Mouse (Mus musculus): ENCODE measurements at regions not wholly inside any gene's neighbourhood (a gene's known extent, or its start where the extent isn't known, plus 50 kb on each side); places are given as distances from the start of the nearest gene placed in this dataset.
A peak's percentile ranks its signal among the peaks of the same experiment; 100 is the strongest.
"Not testable (repeated sequence)": the region's sequence is repeated elsewhere in the genome, so short reads cannot be mapped to it uniquely, and the experiment has no call there.

GRCm38 (mm10) chr2:171562656-171563055, 480.6 kb downstream of the Cbln4 start:
- Histone ChIP-seq H3K27ac (ENCODE audit: low read depth, low read length) (no peak overlapping the region), H3K9me3 (ENCODE audit: control insufficient read depth, low read length) (no peaks in the 10 kb centered on the region), H3K36me3 (ENCODE audit: control insufficient read depth, insufficient read depth, low read length) (no peaks in the 10 kb centered on the region), H3K9ac (ENCODE audit: low read depth, low read length) (no peak overlapping the region), H3K27me3 (ENCODE audit: control insufficient read depth, insufficient read depth, low read length) (no peaks in the 10 kb centered on the region), H3K4me1 (replicated peaks; ENCODE audit: control insufficient read depth, insufficient read depth, low read length) (no peaks in the 10 kb centered on the region), H3K4me2 (replicated peaks; ENCODE audit: low read depth, low read length) (no peak overlapping the region), H3K4me3 (ENCODE audit: low read depth, low read length) (no peak overlapping the region)
- 78% methylated on average over 5 of the region's 5 CpGs for WGBS
- DNase-seq (ENCODE audit: low spot score): no peak
- no peak for ATAC-seq (ENCODE audit: low FRiP score)

- H3K27me3 ChIP-seq (ENCODE audit: control insufficient read depth, insufficient read depth, low read length); H3K4me2 ChIP-seq (replicated peaks; ENCODE audit: low read depth, low read length); DNase-seq (ENCODE audit: low spot score); ATAC-seq (ENCODE audit: low FRiP score); H3K4me1 ChIP-seq (replicated peaks; ENCODE audit: control insufficient read depth, insufficient read depth, low read length); H3K9me3 ChIP-seq (ENCODE audit: control insufficient read depth, low read length); H3K36me3 ChIP-seq (ENCODE audit: control insufficient read depth, insufficient read depth, low read length); H3K9ac ChIP-seq (ENCODE audit: low read depth, low read length); H3K27ac ChIP-seq (ENCODE audit: low read depth, low read length); H3K4me3 ChIP-seq (ENCODE audit: low read depth, low read length): not testable (repeated sequence)
- WGBS: 84% methylated on average over 18 of the region's 18 CpGs
These were observed 500.5 kb downstream of the Cbln4 start for GRCm38 (mm10) chr2:171542768-171543167.

- no peaks in the 10 kb centered on the region for H3K36me3 ChIP-seq (ENCODE audit: control insufficient read depth, insufficient read depth, low read length)
- WGBS: 62% methylated on average over 5 of the region's 5 CpGs
- no peak overlapping the region for H3K4me3 ChIP-seq (ENCODE audit: low read depth, low read length)
- no peak overlapping the region for H3K27ac ChIP-seq (ENCODE audit: low read depth, low read length)
- no peaks in the 10 kb centered on the region for H3K4me1 ChIP-seq (replicated peaks; ENCODE audit: control insufficient read depth, insufficient read depth, low read length)
- H3K4me2 ChIP-seq (replicated peaks; ENCODE audit: low read depth, low read length): no peak overlapping the region
- no peaks in the 10 kb centered on the region for H3K9me3 ChIP-seq (ENCODE audit: control insufficient read depth, low read length)
- no peak overlapping the region for H3K9ac ChIP-seq (ENCODE audit: low read depth, low read length)
- no peak for DNase-seq (ENCODE audit: low spot score)
- no peak for ATAC-seq (ENCODE audit: low FRiP score)
- no peaks in the 10 kb centered on the region for H3K27me3 ChIP-seq (ENCODE audit: control insufficient read depth, insufficient read depth, low read length)
These were observed 528.4 kb downstream of the Cbln4 start for GRCm38 (mm10) chr2:171514876-171515275.

- DNase-seq (ENCODE audit: low spot score): no peak
- no peak for ATAC-seq (ENCODE audit: low FRiP score)
- no peak overlapping the region for H3K27ac ChIP-seq (ENCODE audit: low read depth, low read length)
- no peaks in the 10 kb centered on the region for H3K4me1 ChIP-seq (replicated peaks; ENCODE audit: control insufficient read depth, insufficient read depth, low read length)
- WGBS: 86% methylated on average over 4 of the region's 4 CpGs
- no peaks in the 10 kb centered on the region for H3K9me3 ChIP-seq (ENCODE audit: control insufficient read depth, low read length)
- H3K9ac ChIP-seq (ENCODE audit: low read depth, low read length): no peak overlapping the region
- no peaks in the 10 kb centered on the region for H3K36me3 ChIP-seq (ENCODE audit: control insufficient read depth, insufficient read depth, low read length)
- no peaks in the 10 kb centered on the region for H3K27me3 ChIP-seq (ENCODE audit: control insufficient read depth, insufficient read depth, low read length)
- no peak overlapping the region for H3K4me3 ChIP-seq (ENCODE audit: low read depth, low read length)
- no peak overlapping the region for H3K4me2 ChIP-seq (replicated peaks; ENCODE audit: low read depth, low read length)
These were observed 546.6 kb downstream of the Cbln4 start for GRCm38 (mm10) chr2:171496620-171497019.

- peak; percentile 82 for DNase-seq (ENCODE audit: low spot score)
- Histone ChIP-seq H3K4me1 (replicated peaks; ENCODE audit: control insufficient read depth, insufficient read depth, low read length) (no peaks in the 10 kb centered on the region), H3K4me3 (ENCODE audit: low read depth, low read length) (no peak overlapping the region), H3K4me2 (replicated peaks; ENCODE audit: low read depth, low read length) (no peak overlapping the region), H3K9ac (ENCODE audit: low read depth, low read length) (no peak overlapping the region), H3K36me3 (ENCODE audit: control insufficient read depth, insufficient read depth, low read length) (no peaks in the 10 kb centered on the region), H3K27ac (ENCODE audit: low read depth, low read length) (no peak overlapping the region), H3K9me3 (ENCODE audit: control insufficient read depth, low read length) (no peaks in the 10 kb centered on the region), H3K27me3 (ENCODE audit: control insufficient read depth, insufficient read depth, low read length) (no peaks in the 10 kb centered on the region)
- 38% methylated on average over 12 of the region's 12 CpGs for WGBS
- no peak for ATAC-seq (ENCODE audit: low FRiP score)
These were observed 549.5 kb downstream of the Cbln4 start for GRCm38 (mm10) chr2:171493741-171494140.

- WGBS: 63% methylated on average over 2 of the region's 2 CpGs
- ATAC-seq (ENCODE audit: low FRiP score): peak; percentile 71
- Histone ChIP-seq H3K9me3 (ENCODE audit: control insufficient read depth, low read length) (no peaks in the 10 kb centered on the region), H3K27me3 (ENCODE audit: control insufficient read depth, insufficient read depth, low read length) (no peaks in the 10 kb centered on the region), H3K4me3 (ENCODE audit: low read depth, low read length) (no peak overlapping the region), H3K4me2 (replicated peaks; ENCODE audit: low read depth, low read length) (no peak overlapping the region), H3K4me1 (replicated peaks; ENCODE audit: control insufficient read depth, insufficient read depth, low read length) (no peaks in the 10 kb centered on the region), H3K36me3 (ENCODE audit: control insufficient read depth, insufficient read depth, low read length) (no peaks in the 10 kb centered on the region), H3K27ac (ENCODE audit: low read depth, low read length) (peak overlapping the region; percentile 58; the same call in 1 of the 2 replicates), H3K9ac (ENCODE audit: low read depth, low read length) (no peak overlapping the region)
- peak; percentile 39 for DNase-seq (ENCODE audit: low spot score)
These were observed 556.0 kb downstream of the Cbln4 start for GRCm38 (mm10) chr2:171487284-171487683.

GRCm38 (mm10) chr2:171453241-171453640, 590.0 kb downstream of the Cbln4 start:
- no peak overlapping the region for H3K9ac ChIP-seq (ENCODE audit: low read depth, low read length)
- no peaks in the 10 kb centered on the region for H3K9me3 ChIP-seq (ENCODE audit: control insufficient read depth, low read length)
- ATAC-seq (ENCODE audit: low FRiP score) (no peak), DNase-seq (ENCODE audit: low spot score) (no peak)
- no peaks in the 10 kb centered on the region for H3K27me3 ChIP-seq (ENCODE audit: control insufficient read depth, insufficient read depth, low read length)
- H3K27ac ChIP-seq (ENCODE audit: low read depth, low read length): no peak overlapping the region
- WGBS: 83% methylated on average over 9 of the region's 9 CpGs
- H3K4me1 ChIP-seq (replicated peaks; ENCODE audit: control insufficient read depth, insufficient read depth, low read length): no peaks in the 10 kb centered on the region
- no peaks in the 10 kb centered on the region for H3K36me3 ChIP-seq (ENCODE audit: control insufficient read depth, insufficient read depth, low read length)
- H3K4me3 ChIP-seq (ENCODE audit: low read depth, low read length): no peak overlapping the region
- H3K4me2 ChIP-seq (replicated peaks; ENCODE audit: low read depth, low read length): no peak overlapping the region

- H3K27me3 ChIP-seq (ENCODE audit: control insufficient read depth, insufficient read depth, low read length): no peaks in the 10 kb centered on the region
- H3K9me3 ChIP-seq (ENCODE audit: control insufficient read depth, low read length): no peaks in the 10 kb centered on the region
- DNase-seq (ENCODE audit: low spot score) (no peak), ATAC-seq (ENCODE audit: low FRiP score) (no peak)
- no peak overlapping the region for H3K27ac ChIP-seq (ENCODE audit: low read depth, low read length)
- no peak overlapping the region for H3K9ac ChIP-seq (ENCODE audit: low read depth, low read length)
- H3K36me3 ChIP-seq (ENCODE audit: control insufficient read depth, insufficient read depth, low read length): no peaks in the 10 kb centered on the region
- no peaks in the 10 kb centered on the region for H3K4me1 ChIP-seq (replicated peaks; ENCODE audit: control insufficient read depth, insufficient read depth, low read length)
- H3K4me2 ChIP-seq (replicated peaks; ENCODE audit: low read depth, low read length): no peak overlapping the region
- H3K4me3 ChIP-seq (ENCODE audit: low read depth, low read length): no peak overlapping the region
- WGBS: 72% methylated on average over 2 of the region's 2 CpGs
These were observed 637.2 kb downstream of the Cbln4 start for GRCm38 (mm10) chr2:171406057-171406456.

- WGBS: 69% methylated on average over 1 of the region's 1 CpGs
- H3K27ac ChIP-seq (ENCODE audit: low read depth, low read length): no peak overlapping the region
- no peaks in the 10 kb centered on the region for H3K36me3 ChIP-seq (ENCODE audit: control insufficient read depth, insufficient read depth, low read length)
- ATAC-seq (ENCODE audit: low FRiP score) (no peak), DNase-seq (ENCODE audit: low spot score) (no peak)
- no peak overlapping the region for H3K4me3 ChIP-seq (ENCODE audit: low read depth, low read length)
- H3K9ac ChIP-seq (ENCODE audit: low read depth, low read length): no peak overlapping the region
- no peaks in the 10 kb centered on the region for H3K9me3 ChIP-seq (ENCODE audit: control insufficient read depth, low read length)
- H3K4me2 ChIP-seq (replicated peaks; ENCODE audit: low read depth, low read length): no peak overlapping the region
- H3K4me1 ChIP-seq (replicated peaks; ENCODE audit: control insufficient read depth, insufficient read depth, low read length): no peaks in the 10 kb centered on the region
- H3K27me3 ChIP-seq (ENCODE audit: control insufficient read depth, insufficient read depth, low read length): no peaks in the 10 kb centered on the region
These were observed 654.3 kb downstream of the Cbln4 start for GRCm38 (mm10) chr2:171388936-171389335.
